Mouse (Mus musculus): Measurements from ENCODE around the gene Ahcyl1.

The Ahcyl1 gene

GRCm38 (mm10) chr3:107624424-107624823 lies 71.9 kb downstream of the Ahcyl1 start:
- in situ Hi-C loops (cut with MboI; ENCODE audit: unreplicated experiment in 2 of 2) = loop anchor here in 1 of 2 experiments (25.0 kb wide), 1 partner anchor 438 kb away; no protein-coding TSS in a partner anchor

GRCm38 (mm10) chr3:107622537-107622936 lies 73.8 kb downstream of the Ahcyl1 start:
- in situ Hi-C loops (cut with MboI; ENCODE audit: unreplicated experiment in 2 of 2) = loop anchor here in 1 of 2 experiments (25.0 kb wide), 1 partner anchor 440 kb away; no protein-coding TSS in a partner anchor

DNA sequence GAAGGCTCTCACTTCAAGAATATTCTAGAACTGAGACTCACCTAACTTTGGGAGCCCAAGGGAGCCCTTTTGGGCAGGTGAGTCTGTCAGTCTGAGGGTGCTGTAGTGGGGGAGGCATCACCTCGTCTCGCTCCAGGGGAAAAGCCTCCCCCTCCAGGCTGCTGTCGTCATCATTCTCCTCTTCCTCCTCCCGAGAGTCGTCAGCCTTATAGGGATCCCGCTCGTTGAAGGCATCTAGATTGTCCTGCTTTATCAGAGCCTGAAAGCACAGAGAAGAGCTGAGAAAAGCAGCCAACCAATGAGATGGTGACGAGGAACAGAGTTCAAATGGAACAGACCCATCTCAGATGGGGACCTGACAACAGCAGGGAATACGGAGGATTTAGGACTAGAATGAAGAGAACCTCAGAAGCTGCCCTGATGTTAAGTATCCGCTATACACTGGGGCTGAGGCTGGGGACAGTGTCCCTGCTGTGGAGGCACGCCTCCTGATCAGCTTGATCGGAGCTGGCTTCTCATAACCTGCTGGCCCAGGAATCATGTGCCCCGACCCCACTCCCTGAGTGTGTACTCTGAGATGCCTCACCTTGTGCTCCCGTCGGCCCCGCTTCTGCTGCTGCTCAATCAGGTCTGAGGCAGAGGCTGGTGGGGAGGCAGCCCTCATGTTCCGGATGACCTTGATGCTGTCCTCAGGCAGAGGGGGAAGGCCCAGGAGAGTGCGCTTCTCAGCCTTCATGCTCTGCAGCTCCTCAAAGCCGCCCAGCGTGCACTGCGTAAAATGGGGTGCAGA lies 74.9 kb downstream of the Ahcyl1 start:
- in situ Hi-C loops (cut with MboI; ENCODE audit: unreplicated experiment in 2 of 2) = loop anchor here in 1 of 2 experiments (25.0 kb wide), 1 partner anchor 441 kb away; no protein-coding TSS in a partner anchor

DNA sequence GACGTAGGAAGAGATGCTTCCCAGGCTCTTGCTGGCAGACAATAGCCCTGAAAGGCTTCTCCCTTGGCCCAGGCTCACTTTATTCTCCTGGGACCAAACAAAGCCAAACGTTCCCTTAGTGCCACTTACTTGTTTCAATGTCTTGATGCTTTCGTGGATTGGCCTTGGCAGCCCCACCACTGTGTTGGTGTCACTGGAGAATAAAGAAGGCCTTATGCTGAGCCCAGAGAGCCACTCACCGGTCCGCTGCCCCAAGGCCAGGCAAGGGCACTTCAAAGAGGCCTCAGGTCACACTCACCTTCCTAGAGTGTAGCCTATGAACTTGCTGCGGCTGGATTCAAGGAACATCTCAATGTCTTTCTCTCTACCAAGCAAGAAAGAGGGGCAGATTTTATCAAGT lies 76.4 kb downstream of the Ahcyl1 start:
- in situ Hi-C loops (cut with MboI; ENCODE audit: unreplicated experiment in 2 of 2) = loop anchor here in 1 of 2 experiments (25.0 kb wide), 1 partner anchor 442 kb away; no protein-coding TSS in a partner anchor

- in situ Hi-C loops (cut with MboI; ENCODE audit: unreplicated experiment in 2 of 2) = loop anchor here in 1 of 2 experiments (25.0 kb wide), 1 partner anchor 445 kb away; no protein-coding TSS in a partner anchor
These were observed 78.6 kb downstream of the Ahcyl1 start for GRCm38 (mm10) chr3:107617800-107618199.
